Mouse (Mus musculus) left cerebral cortex, adult 8-10 months (tissue): ENCODE results near the gene Rabepk. TPM values are rescaled to one million over a fixed set of nuclear protein-coding genes. Genes with fewer than 3 reads are reported as not detected.
"Not testable (repeated sequence)": the region's sequence is repeated elsewhere in the genome, so short reads cannot be mapped to it uniquely, and the experiment has no call there.

Source experiments
- DNase-seq, 2 experiments: peaks; one replicate each; pipeline ENCODE4 v3.0.0; 2022; ENCODE audit warnings: low spot score in 2 of 2
- total RNA-seq, 4 experiments: library from RNA; stranded (reverse); gene quantifications; 2 replicates each; pipeline ENCODE4 v1.2.4; 2022

The Rabepk gene
- 10 to 100 TPM; 31.8 to 36.6 (median 32.6) TPM for total RNA-seq

DNA sequence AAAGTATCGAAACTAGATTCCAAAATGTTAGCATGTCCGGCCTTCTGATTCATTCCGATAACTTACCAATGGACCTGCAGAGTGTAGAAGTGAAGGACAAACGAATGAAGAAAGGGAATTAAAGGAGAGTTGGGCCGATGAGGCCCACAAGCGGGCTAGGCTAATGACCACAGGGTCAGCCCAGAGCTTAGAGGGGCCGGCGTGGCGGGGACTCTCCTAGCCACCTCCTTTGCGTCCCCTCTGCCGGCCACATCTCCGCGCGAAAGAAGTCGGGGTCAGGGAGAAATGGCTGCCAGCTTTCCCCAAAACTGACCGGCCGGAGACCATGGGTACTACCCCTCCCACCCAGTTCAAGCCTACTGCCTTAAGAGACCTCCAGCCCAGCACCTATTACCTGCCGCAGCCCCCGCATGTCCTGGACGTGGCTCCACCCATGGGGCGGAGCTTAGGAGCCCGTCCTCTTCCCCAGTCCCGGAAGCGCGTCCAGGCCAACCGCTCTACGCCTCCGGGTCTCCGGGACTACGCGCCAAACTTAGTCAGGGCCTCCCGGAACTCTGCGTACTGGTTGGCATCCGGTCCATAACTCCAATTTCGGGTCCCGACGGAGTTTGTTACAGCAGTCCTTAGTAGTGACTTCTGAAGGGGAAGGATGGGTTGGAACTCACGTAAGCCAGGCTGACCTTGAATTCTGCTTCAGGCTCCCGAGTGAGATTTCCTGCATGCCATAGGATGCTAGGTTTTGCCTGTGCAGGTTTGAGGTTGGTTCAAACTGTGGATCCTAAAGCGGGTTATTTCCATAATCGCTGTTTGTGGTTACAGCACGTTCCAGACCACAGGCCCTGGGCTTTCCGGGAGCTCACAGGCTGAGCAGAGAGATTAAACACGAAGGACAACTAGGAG is at the start of gene Rabepk:
Rabepk (minus strand) TSS at position 556 of the 900 bp plus-strand sequence.
- DNase-seq: peak; percentile 51 to 76

DNA sequence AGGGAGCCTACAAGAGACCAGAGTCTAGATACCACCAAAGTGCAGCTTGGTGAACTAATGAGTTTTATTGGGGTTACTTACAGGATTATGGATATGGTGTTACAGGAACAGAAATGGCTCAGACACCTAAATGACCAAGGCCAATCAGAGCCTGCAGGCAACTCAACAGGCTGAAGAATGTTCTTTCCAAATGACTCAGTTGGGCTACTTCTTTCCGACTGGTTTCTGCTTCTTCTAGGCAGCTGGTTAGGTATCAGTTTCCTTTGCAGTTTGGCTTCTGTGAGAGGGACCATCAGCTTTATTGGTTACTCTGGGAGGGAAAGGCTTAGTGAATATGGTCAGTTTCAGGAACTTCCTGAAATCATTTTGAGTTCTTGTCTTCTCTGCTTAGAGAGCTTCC is 48.0 kb upstream of the Rabepk start:
- no peak for DNase-seq

DNA sequence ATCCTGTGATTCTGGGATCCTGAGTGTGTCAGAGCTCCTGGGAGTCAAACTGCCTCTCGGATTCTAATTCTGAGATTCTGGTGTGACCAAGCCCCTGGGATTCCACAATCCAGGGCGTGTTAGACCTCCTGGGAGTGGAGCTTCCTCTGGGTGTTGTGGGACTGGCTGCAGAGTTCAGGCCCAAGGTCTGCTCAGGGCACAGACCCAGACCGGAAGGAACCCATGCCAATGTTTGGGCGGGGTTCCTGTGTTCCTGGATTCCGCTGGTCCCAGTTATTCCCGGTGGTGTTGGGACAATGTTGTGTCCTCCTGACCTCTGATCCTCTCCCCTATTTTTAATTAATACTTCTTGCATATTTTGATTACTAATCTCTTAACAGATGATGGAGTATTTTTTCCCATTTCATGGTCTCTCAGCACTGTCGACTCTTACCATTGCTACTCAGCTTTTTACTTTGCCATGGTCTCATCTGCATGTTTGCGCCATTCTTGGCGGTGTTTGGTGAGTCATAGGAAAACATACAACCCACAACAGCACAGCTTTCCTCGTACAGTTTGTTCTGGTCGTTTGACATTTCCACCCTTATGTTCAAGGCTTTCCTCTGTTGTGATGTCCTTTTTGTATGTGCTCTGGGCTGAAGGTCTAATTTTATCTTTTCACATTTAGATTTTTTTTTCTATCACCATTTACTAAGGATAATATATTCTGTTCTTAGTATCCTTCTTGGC is 43.7 kb upstream of the Rabepk start:
- DNase-seq: no peak

DNA sequence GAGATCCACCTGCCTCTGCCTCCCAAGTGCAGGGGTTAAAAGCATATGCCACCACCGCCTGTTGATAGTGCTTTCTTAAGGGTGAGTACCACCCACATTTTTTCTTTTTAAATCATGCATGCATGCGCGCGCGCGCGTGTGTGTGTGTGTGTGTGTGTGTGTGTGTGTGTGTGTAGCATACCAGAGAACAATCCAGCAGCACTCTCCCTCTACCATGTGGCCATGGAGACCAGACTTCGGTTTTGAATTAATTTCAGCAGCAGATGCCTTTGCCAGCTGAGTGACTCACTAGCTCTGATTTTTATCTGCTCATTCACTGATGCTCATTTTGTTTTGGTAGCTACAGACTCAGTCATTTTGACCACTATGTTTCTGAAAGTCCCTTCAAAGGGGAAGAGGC is 42.0 kb upstream of the Rabepk start:
- peak in 1 of 2 experiments; percentile 70 for DNase-seq

DNA sequence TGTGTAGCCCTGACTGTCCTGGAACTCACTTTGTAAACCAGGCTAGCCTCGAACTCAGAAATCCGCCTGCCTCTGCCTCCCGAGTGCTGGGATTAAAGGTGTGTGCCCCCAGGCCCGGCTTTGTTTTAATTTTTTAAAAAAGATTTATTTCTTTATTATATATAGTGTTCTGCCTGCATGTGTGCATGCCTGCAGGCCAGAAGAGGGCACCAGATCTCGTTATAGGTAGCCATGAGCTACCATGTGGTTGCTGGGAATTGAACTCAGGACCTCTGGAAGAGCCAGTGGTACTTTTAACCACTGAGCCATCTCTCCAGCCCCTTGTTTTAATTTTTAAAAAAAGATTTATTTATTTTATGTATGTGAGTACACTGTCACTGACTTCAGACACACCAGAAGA is 40.4 kb upstream of the Rabepk start:
- DNase-seq: not testable (repeated sequence)

DNA sequence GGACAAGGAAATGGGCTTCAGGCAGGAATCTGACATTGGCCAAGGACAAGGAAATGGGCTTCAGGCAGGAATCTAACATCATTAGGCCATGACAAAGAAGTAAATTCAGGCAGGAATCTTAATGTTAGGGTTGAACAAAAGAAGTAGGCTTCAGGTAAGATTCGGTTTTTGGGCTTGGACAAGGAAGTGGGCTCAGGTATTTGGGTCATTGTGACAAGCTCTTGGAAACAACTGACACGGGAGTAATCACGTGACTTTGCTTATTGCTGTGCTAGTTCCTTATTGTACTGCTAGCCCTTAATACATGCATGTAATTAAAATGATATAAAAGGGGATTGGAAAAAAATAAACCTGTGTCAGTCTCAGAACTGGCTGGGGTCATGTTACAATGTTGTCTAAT is 36.0 kb upstream of the Rabepk start:
- no peak for DNase-seq

DNA sequence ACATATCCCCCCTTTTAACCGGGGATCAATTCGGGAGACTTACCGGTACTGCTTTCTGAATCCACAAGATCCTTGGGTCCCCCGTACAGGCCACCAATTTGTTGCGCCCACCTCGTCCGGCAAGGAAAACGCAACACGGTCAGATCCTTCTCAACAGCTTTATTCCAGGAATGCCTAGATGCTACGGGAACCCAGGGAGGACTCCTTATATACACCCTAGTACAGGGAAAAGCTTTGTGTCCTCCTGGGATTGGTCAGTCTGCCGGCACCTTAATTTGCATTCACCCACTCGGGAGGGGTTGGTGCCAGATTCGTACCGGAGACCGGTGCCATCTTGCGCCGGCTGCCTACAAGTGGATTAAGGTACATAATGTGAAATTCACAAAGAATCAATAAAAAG is 33.9 kb upstream of the Rabepk start:
- DNase-seq: no peak

DNA sequence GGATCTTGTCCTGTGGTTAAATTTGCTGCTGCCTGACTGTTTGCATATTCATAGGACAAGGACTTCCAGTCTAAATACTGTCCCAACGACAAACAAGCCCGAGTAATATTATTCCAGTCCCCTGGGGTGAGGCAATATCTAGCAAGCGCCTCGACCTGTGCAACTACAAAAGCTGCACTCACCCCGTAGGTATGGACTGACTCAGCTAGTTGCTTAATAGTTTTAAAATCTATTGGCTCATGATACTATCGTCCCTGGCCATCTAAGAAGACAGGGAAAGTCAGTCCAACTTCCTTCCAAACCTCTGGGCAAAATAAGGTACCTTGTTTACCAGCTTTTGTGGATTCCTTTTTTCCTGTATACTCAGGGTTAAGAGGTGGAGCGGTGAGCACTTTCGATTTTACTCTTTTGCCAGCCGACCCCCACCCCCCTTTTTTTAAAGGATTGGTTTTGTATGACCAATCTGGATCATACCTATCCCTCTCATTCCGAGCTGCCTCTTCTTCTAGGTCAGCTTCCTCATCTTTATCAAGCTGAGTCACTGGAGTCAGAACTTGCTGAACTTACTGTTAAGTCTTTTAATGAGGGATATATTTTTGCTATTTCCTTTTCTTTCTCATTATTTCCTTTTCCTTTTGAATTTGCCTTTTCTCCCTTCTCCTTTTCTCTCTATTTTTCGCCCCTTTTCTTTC is 33.2 kb upstream of the Rabepk start, which contains the start of gene Gm34653:
Gm34653 (plus strand) TSS at position 242 of the 692 bp plus-strand sequence.
- not testable (repeated sequence) for DNase-seq

DNA sequence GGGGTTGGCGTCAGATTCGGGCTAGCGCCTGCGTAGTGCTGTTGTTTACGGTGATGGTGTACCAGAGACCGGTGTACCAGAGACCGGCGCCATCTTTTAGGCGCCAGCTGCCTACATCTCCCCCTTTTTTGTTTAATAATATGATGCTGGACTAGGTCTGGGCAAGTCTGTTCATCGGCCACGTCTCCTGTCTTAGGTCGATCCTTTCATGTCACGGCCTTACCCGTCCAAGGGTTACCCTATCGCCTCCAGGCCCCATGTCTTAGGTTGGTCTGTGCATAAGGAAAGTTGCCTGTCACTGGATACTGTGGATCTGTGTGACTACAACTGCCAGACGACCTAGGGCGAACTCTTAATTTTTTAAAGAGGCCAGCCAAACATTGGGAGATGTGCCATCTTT is 30.4 kb upstream of the Rabepk start:
- DNase-seq: not testable (repeated sequence)

DNA sequence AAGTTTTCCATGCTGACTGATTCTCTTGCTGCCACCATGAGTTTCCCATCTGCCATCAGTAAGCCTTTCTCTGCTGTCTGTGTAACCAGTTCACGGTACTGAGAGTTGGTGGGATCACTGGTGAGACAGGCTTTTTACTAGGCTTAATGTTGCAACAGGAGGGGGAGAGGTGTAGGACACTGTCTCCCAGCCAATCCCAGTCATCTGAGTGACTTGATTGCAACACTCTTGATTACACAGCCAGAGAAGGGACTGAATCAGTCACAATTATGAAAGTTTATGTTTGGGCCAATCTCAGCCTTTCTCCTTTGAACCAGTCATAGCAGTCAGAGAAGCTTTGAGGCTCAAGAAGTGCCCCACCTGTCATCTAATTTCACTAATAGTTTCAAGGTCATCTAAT is 28.3 kb upstream of the Rabepk start:
- no peak for DNase-seq

DNA sequence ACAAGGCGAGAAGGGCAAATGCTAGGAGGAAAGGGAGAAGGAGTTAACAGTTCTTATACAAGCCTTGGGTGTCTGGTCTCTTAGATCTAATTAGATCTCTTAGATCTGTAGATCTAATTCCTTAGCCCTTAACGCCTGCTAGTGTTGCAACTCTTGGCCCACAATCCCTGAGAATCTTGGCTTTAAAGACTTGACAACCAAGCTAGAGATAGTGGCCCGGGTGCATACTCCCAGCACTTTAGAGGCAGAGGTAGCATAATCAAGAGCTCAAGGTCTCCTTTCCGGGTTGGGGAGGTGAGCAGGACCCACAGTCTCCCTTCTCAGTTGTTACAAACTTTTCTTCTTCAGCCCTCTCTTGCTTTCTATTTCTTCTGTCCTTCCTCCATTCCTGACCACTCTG is 27.9 kb upstream of the Rabepk start:
- no peak for DNase-seq

DNA sequence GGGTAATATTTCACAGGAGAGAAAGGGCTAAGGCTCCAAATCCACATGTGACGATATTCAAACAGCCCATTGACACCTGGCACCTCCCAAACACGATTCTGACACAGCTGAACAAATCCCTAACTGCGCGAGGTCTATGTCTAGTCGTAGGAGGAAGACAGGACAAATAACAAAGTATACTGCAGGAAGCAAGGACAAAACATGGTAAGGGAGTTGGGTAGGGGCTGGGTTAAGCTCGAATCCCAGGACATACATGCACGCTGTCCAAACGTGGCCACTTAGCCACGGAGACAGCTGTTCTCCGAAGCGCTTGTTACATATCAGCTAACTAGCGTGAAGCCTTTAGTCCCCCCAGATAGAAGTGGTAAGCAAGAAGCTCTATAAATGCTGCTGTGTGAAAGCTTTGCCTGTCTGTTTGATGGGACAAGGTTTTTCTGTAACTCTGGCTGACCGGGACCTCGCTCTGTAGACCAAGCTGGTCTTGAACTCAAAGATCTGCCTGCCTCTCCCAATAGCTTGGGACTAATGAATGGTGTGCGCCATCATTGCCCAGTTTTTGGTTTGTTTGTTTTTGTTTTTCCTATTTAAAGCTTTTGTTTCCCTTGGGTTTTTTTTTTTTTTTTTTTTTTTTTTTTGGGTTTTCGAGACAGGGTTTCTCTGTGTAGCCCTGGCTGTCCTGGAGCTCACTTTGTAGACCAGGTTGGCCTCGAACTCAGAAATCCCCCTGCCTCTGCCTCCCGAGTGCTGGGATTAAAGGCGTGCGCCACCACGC is 26.9 kb upstream of the Rabepk start:
- DNase-seq: no peak

DNA sequence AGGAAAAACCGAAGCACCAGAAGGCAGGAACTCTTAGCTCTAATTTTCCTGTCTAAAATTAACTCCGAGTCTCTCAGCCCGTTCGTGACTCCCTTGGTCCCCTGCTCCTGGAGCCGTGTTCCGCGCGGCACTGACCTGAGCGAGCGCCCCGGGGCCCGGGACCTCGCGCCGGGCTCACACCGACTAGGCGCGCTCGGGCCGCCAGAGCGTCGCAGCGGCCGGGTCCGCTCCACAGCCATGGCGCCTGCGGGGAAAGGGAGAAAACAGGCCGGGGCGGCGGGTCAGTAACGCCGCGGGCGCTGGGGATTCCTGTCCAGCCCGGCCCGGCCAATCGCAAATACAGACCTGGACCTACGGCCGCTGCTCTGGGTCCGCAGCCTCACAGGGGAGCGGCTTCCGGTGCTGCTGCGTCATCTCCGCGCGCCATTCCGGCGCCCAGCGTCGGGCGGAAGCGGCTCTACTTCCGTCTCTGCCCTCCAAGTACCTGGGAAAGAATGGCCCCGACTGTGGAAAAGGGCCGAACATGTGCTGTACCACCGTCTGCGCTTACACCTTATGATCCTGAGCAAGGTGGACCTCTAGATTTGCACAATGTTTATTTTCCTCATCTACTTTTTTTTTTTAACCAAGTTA is 26.2 kb upstream of the Rabepk start, which contains the start of gene Fbxw2:
Fbxw2 (minus strand) TSS at position 485 of the 633 bp plus-strand sequence.
- DNase-seq: peak; percentile 83 to 86

DNA sequence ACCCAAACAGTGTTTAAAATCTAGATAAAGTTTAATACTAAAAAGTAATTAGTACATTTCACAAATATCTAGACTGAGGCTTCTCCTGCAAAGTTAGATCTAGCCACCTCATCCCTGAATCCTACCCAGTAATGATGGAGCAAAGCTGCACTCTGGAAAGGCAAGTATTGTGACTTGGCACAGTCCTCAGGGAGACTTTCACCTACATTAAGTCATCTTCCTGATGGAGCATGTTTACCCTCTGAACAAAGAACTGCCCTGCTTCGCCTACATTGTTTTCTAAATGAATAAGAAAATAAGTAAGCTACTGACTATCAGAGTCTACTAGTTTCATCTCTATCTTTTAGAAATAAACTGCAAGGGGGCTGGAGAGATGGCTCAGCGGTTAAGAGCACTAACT is 18.8 kb upstream of the Rabepk start:
- no peak for DNase-seq

DNA sequence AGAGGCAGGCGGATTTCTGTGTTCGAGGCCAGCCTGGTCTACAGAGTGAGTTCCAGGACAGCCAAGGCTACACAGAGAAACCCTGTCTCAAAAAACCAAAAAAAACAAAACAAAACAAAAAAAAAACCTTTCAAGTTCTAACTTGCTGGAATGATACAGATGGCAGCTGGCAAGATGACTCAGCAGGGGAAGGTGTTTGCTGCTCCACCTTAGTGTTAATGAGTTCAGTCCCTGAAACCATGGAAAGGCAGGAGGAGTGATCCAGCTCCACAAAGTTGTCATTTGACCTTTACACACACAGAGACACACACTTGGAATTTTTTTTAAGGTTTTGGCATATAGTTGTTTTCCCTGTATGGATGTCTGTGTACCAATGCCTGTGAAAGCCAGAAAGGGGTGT is 16.2 kb upstream of the Rabepk start:
- DNase-seq: not testable (repeated sequence)

DNA sequence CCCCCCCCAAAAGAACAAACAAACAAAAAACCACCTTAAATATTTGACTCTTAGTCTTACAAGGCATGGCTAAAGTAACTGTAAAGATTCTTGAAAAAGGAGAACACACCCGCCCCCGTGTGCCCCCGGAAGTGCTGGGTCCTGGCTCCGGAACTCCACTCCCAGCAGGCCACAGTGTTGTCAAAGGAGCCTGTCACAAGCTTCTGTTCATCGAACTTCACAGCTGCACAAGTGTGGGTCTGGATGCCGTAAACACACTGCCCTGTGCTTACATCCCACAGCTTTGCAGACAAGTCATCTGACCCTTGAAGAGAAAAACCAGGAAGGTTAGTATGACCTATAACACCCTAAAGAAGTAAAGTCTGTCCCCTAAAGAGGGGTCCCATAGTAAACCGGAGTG is 13.0 kb upstream of the Rabepk start:
- no peak for DNase-seq

DNA sequence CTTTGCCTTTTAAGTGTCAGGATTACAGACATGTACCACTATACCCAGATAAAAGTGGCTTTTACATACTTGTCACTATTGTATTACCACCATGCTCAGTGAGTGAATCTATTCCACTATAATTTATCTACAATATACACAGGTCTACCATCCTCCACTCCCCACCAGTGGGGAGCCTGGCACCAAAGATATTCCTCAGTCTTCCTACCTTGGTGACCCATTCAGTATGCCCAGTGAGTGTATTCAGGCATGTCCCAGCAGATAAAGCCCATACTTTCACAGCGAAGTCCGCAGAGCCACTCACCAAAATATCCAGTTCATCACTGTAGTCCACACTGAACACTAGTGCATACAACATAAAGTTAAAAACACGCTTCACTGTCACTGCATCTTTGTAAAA is 11.1 kb upstream of the Rabepk start:
- no peak for DNase-seq

DNA sequence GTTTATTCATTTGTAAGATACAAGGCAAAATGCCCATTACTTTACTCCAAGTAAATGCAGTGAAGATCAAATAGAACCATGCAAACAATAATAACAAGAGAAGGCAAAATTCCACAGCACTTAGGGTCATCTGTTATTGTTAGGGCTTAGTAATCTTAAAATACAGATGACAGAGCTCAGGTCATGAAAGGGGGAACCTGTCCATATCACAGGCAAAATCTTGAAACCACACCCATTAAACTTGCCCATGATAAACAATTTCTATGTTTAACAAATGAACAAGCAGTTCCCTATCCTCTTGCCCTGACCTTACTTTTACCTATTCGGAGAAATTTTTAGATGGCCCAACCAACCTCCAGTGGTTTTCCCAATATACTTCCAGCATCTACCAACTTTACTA is 9.9 kb upstream of the Rabepk start:
- no peak for DNase-seq

DNA sequence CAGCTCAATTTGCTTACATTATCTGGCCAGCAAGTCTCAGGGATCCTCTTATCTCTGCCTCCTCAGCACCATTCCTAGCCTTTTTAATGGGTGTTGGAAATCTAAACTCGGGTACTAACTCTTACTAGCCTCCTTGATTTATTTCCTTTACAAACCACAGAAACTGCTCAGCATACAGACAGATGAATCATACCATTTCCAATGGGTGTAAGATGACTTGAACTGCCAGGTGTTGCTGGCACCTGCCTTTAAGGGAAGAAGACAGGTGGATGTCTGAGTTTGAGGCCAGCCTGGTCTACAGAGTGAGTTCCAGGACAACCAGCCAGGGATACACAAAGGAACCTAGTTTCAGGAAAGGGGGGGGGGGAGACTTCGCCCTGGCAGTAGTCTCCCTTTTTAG is 8.3 kb upstream of the Rabepk start:
- DNase-seq: no peak

DNA sequence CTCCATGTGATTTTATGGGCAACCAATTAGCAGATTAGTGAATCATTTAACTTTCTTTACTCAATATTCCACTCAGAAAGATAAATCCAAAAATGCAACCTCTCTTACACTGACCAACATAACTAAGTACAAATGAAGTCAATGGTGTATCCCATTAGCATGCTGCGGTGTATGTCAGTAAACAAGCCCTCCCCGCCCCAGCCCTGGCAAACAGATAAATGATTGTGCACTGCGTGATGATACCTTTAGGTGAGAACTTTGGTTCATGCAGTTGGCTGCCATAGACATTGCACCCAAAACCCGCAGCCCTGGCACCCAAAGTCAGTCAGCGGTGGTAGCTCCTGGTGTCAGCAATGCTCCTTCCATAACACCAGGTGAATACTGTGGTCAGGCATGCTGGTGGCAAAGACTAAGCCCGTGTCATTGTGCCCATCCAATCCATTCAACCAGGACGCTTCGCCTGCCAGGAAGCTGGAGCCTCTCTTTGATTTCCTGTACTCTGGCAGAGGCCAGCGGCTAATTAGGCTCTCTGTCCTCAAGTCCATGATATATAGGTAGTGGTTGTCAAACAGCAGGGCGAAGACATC is 5.7 kb upstream of the Rabepk start:
- DNase-seq: no peak
